Mouse (Mus musculus): ENCODE results near the gene Zfhx2. TPM values are rescaled to one million over a fixed set of nuclear protein-coding genes. Genes with fewer than 3 reads are reported as not detected.

Gene Zfhx2
- total and polyA plus RNA-seq, 2 experiments: 1.5 to 1.7 TPM

DNA sequence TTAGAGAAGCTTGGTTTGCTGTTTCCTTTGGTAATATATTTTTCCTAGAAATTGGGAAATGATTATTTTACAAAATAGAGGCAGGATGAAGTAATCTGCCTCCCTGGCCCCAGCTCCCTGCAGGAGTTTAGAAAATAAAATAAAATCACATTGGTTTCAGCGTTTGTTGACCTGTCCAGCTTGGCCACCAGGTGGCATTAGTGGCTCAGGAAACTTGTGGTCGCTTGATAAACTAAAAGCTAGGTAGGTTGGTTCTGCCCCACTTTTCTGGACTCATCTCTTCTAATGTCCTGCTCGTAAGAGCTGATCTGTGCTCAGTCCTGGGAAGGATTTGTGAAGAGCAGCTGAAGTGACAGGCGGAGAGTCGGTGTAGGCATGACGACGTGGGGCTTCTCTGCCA lies 67.9 kb downstream of the Zfhx2 start:
- no peak for TF ChIP-seq POLR2A (IDR thresholded peaks at IDR 0.05; ENCODE audit: extremely low read depth, insufficient read depth, low read length)
- peak; percentile 60 for TF ChIP-seq CTCF (IDR thresholded peaks at IDR 0.05; ENCODE audit: low read depth, low read length)
- Histone ChIP-seq H3K36me3 (ENCODE audit: control insufficient read depth, insufficient read depth, low read length) (peaks cover 45% of the 10 kb centered on the region), H3K27ac (replicated peaks; ENCODE audit: insufficient read depth, low read depth, low read length) (no peak overlapping the region), H3K4me1 (ENCODE audit: control insufficient read depth, insufficient read depth, low read length) (peaks cover 1% of the 10 kb centered on the region; the same call in 1 of the 2 replicates), H3K9ac (ENCODE audit: low read depth, low read length) (no peak overlapping the region), H3K79me2 (ENCODE audit: control insufficient read depth, insufficient read depth, low read length) (no peaks in the 10 kb centered on the region), H3K4me3 (ENCODE audit: insufficient read depth, low read depth, low read length) (no peak overlapping the region), H3K27me3 (ENCODE audit: control insufficient read depth, insufficient read depth, low read length) (no peaks in the 10 kb centered on the region)
- DNase-seq (ENCODE audit: extremely low read depth, low read depth, low spot score): peak; percentile 32
- WGBS: 66% methylated on average over 7 of the region's 7 CpGs

DNA sequence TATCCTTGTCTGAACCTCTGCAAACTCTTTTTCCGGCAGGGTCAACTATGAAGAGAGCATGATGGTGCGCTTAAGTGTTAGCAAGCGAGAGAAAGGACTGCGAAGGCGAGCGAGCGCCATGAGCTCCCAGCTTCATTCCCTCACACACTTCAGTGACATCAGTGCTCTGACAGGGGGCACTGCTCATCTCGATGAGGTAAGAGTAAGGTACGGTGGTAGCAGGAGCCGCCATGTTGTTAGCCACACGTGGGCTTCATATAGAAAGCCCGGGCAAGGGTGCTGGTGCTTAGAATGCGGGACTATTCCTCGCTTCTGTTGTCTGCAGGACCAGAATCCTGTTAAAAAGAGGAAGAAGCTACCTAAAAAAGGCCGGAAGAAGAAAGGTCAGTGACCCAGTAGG lies 69.1 kb downstream of the Zfhx2 start:
- no peak overlapping the region for H3K4me3 ChIP-seq (ENCODE audit: insufficient read depth, low read depth, low read length)
- 90% methylated on average over 15 of the region's 15 CpGs for WGBS
- peaks cover 47% of the 10 kb centered on the region for H3K36me3 ChIP-seq (ENCODE audit: control insufficient read depth, insufficient read depth, low read length)
- no peak overlapping the region for H3K27ac ChIP-seq (replicated peaks; ENCODE audit: insufficient read depth, low read depth, low read length)
- H3K27me3 ChIP-seq (ENCODE audit: control insufficient read depth, insufficient read depth, low read length): no peaks in the 10 kb centered on the region
- DNase-seq (ENCODE audit: extremely low read depth, low read depth, low spot score): no peak
- TF ChIP-seq POLR2A (IDR thresholded peaks at IDR 0.05; ENCODE audit: extremely low read depth, insufficient read depth, low read length): no peak
- TF ChIP-seq CTCF (IDR thresholded peaks at IDR 0.05; ENCODE audit: low read depth, low read length): no peak
- no peaks in the 10 kb centered on the region for H3K79me2 ChIP-seq (ENCODE audit: control insufficient read depth, insufficient read depth, low read length)
- peaks cover 2% of the 10 kb centered on the region; the same call in 1 of the 2 replicates for H3K4me1 ChIP-seq (ENCODE audit: control insufficient read depth, insufficient read depth, low read length)
- H3K9ac ChIP-seq (ENCODE audit: low read depth, low read length): no peak overlapping the region

DNA sequence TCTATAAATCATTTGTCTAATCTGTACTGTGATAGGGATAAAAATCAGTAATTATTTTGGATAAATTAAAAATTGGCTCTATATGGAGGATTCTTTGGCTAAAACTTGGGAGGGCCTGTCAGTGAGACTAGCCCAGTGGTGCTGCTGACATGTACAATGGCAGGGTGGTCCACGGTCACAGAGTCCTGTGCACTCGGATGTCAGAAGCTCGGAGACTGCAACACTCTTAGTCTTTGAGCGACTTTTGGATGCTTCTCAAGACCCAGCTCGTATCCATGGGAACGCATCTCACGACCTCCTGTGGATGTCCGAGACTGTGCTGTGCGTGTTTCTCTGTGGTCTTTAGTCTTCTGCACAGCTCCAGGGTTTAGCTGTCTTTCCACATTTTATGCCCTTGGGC lies 71.7 kb downstream of the Zfhx2 start:
- Histone ChIP-seq H3K27ac (replicated peaks; ENCODE audit: insufficient read depth, low read depth, low read length) (no peak overlapping the region), H3K9ac (ENCODE audit: low read depth, low read length) (no peak overlapping the region), H3K4me3 (ENCODE audit: insufficient read depth, low read depth, low read length) (no peak overlapping the region), H3K79me2 (ENCODE audit: control insufficient read depth, insufficient read depth, low read length) (peaks cover 4% of the 10 kb centered on the region; the same call in 1 of the 2 replicates), H3K36me3 (ENCODE audit: control insufficient read depth, insufficient read depth, low read length) (peaks cover 50% of the 10 kb centered on the region), H3K27me3 (ENCODE audit: control insufficient read depth, insufficient read depth, low read length) (no peaks in the 10 kb centered on the region), H3K4me1 (ENCODE audit: control insufficient read depth, insufficient read depth, low read length) (peaks cover 5% of the 10 kb centered on the region)
- no peak for TF ChIP-seq CTCF (IDR thresholded peaks at IDR 0.05; ENCODE audit: low read depth, low read length)
- TF ChIP-seq POLR2A (IDR thresholded peaks at IDR 0.05; ENCODE audit: extremely low read depth, insufficient read depth, low read length): no peak
- 96% methylated on average over 9 of the region's 9 CpGs for WGBS
- no peak for DNase-seq (ENCODE audit: extremely low read depth, low read depth, low spot score)

DNA sequence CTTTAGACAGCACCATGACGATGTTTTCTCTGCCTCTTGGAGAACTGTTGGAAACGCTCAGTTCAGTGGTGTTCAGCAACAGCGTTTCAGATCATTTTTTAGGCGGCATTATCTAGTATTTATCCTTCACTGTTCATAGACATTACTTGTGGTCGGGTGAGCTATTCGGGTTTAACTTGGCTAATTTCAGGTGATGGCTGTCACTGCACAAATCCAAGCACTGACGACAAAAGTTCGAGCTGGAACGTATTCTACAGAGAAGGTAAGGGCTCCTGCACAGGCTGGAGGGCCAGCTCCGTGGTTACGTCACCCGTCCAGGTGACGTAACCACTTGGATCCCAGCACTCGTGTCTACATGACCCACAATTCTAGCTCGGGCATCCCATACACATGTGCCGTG lies 75.2 kb downstream of the Zfhx2 start:
- no peak for TF ChIP-seq POLR2A (IDR thresholded peaks at IDR 0.05; ENCODE audit: extremely low read depth, insufficient read depth, low read length)
- TF ChIP-seq CTCF (IDR thresholded peaks at IDR 0.05; ENCODE audit: low read depth, low read length): no peak
- H3K9ac ChIP-seq (ENCODE audit: low read depth, low read length): no peak overlapping the region
- H3K4me1 ChIP-seq (ENCODE audit: control insufficient read depth, insufficient read depth, low read length): peaks cover 7% of the 10 kb centered on the region
- WGBS: 51% methylated on average over 16 of the region's 16 CpGs
- no peaks in the 10 kb centered on the region for H3K27me3 ChIP-seq (ENCODE audit: control insufficient read depth, insufficient read depth, low read length)
- peaks cover 4% of the 10 kb centered on the region; the same call in 1 of the 2 replicates for H3K79me2 ChIP-seq (ENCODE audit: control insufficient read depth, insufficient read depth, low read length)
- peaks cover 26% of the 10 kb centered on the region for H3K36me3 ChIP-seq (ENCODE audit: control insufficient read depth, insufficient read depth, low read length)
- peak; percentile 18 for DNase-seq (ENCODE audit: extremely low read depth, low read depth, low spot score)
- no peak overlapping the region for H3K27ac ChIP-seq (replicated peaks; ENCODE audit: insufficient read depth, low read depth, low read length)
- H3K4me3 ChIP-seq (ENCODE audit: insufficient read depth, low read depth, low read length): no peak overlapping the region

DNA sequence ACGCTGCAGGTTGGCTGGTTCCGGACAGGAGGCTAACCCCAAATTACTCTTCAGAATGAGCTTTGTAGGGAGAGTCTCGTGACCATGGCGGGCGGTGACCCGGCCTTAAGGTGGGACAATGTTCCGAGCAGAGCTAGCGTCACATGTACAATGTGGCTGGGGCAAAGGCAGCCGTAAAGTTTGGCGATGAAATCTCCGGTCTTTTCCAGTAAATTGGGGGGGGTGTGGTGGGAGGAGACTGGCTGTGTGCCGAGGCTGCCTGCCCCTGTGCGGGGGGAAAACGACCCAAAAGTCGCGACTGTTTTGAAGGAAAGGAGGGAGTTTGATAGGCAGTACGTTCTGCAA lies 76.4 kb downstream of the Zfhx2 start:
- DNase-seq (ENCODE audit: extremely low read depth, low read depth, low spot score): no peak
- Histone ChIP-seq H3K27ac (replicated peaks; ENCODE audit: insufficient read depth, low read depth, low read length) (peak overlapping the region; percentile 65), H3K27me3 (ENCODE audit: control insufficient read depth, insufficient read depth, low read length) (no peaks in the 10 kb centered on the region), H3K4me3 (ENCODE audit: insufficient read depth, low read depth, low read length) (peak overlapping the region; percentile 65), H3K36me3 (ENCODE audit: control insufficient read depth, insufficient read depth, low read length) (peaks cover 14% of the 10 kb centered on the region), H3K9ac (ENCODE audit: low read depth, low read length) (peak overlapping the region; percentile 76), H3K79me2 (ENCODE audit: control insufficient read depth, insufficient read depth, low read length) (peaks cover 4% of the 10 kb centered on the region; the same call in 1 of the 2 replicates), H3K4me1 (ENCODE audit: control insufficient read depth, insufficient read depth, low read length) (peaks cover 7% of the 10 kb centered on the region)
- TF ChIP-seq POLR2A (IDR thresholded peaks at IDR 0.05; ENCODE audit: extremely low read depth, insufficient read depth, low read length) (no peak), CTCF (IDR thresholded peaks at IDR 0.05; ENCODE audit: low read depth, low read length) (no peak)
- under 1% methylated on average over 17 of the region's 17 CpGs for WGBS

DNA sequence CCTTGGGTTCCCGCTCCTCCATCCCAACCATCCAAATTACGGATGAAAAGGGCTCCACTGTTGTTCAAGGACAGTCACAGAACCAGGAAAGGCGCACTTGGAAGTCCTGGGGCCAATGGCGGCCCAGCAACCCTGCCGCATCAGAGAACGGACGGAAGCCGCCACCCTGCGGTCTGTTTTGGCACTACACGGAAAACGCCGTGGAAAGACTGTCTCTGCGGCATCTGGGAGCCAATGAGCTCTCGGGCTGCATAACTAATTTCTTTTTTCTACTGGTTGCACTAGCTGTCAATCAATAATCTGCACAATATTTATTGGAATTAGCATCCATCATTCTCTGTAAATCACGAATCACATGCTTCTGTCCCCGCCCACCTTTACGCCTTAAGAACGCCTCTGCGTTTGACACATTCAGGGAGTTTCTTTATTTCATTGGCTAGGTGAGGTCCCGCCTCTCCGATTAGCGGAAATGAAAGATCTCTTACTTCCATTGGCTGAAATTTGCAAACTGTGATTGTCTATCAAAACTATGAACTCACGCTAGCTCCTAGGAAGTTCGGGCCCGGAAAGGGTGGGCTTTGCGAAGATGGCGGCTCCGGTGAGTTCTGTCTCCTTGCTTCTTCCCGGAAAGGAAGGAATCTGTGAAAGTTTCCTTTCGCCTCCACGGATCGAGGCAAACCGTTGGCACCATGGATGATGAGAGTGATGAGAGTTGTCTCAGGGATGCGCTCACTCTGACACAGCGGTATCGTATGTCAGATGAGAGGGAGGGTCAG lies 76.9 kb downstream of the Zfhx2 start, which contains the start of gene Ngdn:
Gene Ngdn, plus strand, starts transcription at position 464 of the 776 bp plus-strand sequence.
- peak; percentile 100 for DNase-seq (ENCODE audit: extremely low read depth, low read depth, low spot score)
- peaks cover 7% of the 10 kb centered on the region for H3K4me1 ChIP-seq (ENCODE audit: control insufficient read depth, insufficient read depth, low read length)
- no peaks in the 10 kb centered on the region for H3K27me3 ChIP-seq (ENCODE audit: control insufficient read depth, insufficient read depth, low read length)
- peaks cover 4% of the 10 kb centered on the region; the same call in 1 of the 2 replicates for H3K79me2 ChIP-seq (ENCODE audit: control insufficient read depth, insufficient read depth, low read length)
- H3K4me3 ChIP-seq (ENCODE audit: insufficient read depth, low read depth, low read length): peak within 1 kb of the TSS; percentile 69
- WGBS: under 1% methylated on average over 36 of the region's 36 CpGs
- peak within 1 kb of the TSS; percentile 79 for H3K9ac ChIP-seq (ENCODE audit: low read depth, low read length)
- peak; percentile 85 for TF ChIP-seq CTCF (IDR thresholded peaks at IDR 0.05; ENCODE audit: low read depth, low read length)
- peak; percentile 66; the same call in 1 of the 2 replicates for TF ChIP-seq POLR2A (IDR thresholded peaks at IDR 0.05; ENCODE audit: extremely low read depth, insufficient read depth, low read length)
- peak within 1 kb of the TSS; percentile 85 for H3K27ac ChIP-seq (replicated peaks; ENCODE audit: insufficient read depth, low read depth, low read length)
- H3K36me3 ChIP-seq (ENCODE audit: control insufficient read depth, insufficient read depth, low read length): peaks cover 9% of the 10 kb centered on the region; the same call in 1 of the 2 replicates
